Mouse (Mus musculus): ENCODE results near the gene Itprip.

DNA sequence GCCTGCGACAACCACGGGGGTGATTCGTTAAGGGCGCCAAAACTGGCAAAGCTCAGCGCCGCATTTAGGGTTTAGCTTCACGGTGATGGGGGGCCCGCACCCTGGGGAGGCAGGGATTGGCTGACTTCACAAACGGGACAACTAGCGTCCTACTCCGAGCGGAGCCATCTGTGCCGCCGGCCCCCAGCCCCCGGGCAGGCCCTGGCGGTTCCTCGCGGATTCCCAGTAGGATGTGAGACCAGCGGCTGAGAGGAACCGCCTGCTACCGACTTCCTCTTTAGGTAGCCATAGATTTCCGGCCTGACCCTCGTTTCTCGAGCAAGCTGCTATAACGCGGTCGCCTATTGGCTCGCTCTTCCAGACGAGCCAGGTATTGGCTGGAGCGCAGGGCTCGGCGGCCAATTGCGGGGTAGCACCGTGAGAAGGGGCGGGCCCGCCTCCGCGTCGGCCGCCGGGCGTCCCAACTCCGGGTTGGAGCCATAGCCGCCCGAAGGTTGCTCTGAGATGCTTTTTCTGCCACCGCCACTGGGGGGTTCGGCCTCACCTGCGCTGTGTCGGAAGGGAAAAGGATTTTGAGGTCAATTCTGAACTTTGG, 53.6 kb downstream of the Itprip start, which contains the start of gene Gsto2:
- TF ChIP-seq POLR2A (IDR thresholded peaks at IDR 0.05; ENCODE audit: insufficient read depth, low read depth, low read length) (peak; percentile 65), CTCF (IDR thresholded peaks at IDR 0.05) (peak; percentile 78)

All from heart, adult 2 months (tissue).